Mouse (Mus musculus) heart, adult 10 weeks (tissue): ENCODE results near the gene Polh. TPM values are rescaled to one million over a fixed set of nuclear protein-coding genes. Genes with fewer than 3 reads are reported as not detected.

Experiments used
- polyA plus RNA-seq: library from polyadenylated mRNA; stranded (reverse); fragments of 350-450 nt; fragmentation: Illumina TruSeq; extraction: RNeasy Lipid Tissue Mini Kit (QIAGEN cat#74804); gene quantifications from one replicate; pipeline ENCODE4 v1.2.3, GENCODE M21; 2014; ENCODE audit warnings: low read depth, low replicate concordance

The Polh gene
- 5.9 TPM for polyA plus RNA-seq

GRCm38 (mm10) chr17:46202421-46203071 is at the start of gene Polh, which contains the start of gene Xpo5:
Polh (minus strand) TSS chr17:46202645.
Xpo5 (plus strand) TSS chr17:46202782.

GRCm38 (mm10) chr17:46247512-46248188 is 45.2 kb upstream of the Polh start, which contains the start of the genes Polr1c and Yipf3:
Polr1c (minus strand) TSS chr17:46248054.
Yipf3 (plus strand) TSS chr17:46248080.

GRCm38 (mm10) chr17:46160686-46161085 is 41.8 kb downstream of the Polh start, which contains the start of gene Gtpbp2:
Gtpbp2 (plus strand) TSS chr17:46161032.

DNA sequence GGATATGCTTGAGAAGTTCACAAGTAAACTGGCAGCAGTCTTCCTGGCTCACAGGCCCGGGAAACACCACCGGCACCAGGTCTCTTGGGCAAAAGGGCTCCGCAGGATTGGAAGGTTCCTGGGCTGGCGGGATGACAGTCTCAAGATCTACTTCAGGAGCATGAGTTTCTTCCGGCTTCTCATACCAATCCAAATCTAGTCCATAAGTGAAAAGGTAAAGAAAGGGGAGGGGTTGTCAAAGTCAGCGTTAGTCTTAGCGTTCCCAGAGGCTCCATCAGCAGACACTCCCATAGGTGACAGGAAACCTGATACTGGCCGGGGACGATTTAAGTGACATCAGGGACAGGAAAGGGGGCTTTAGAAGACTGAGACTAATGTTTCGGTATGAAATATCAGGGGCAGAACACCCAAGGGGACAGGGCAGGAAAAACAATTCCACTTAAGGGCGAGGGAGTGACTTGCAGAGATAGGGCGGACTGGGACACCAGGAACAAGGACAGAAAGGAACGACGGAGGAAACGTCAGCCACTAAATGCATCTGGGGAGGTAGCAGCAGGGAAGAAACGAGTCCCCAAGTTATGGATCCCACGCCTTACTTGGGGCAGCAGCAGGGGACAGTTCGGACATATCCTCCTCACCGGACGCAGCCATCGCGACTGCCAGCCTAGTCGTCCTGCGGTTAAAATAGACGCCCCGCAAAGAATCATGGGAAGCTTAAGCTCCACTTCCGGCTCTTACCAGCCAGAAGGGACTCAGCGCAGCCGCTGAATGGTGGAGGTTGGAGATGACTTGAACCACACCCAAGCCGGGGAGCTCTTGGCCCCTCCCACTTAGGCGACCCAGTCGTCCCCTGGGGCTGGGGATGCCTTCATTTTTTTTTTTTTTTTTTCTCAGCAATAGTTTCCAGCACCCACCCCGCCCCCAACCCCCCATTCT is 49.3 kb downstream of the Polh start, which contains the start of gene Mad2l1bp:
Gene Mad2l1bp (minus strand): TSS at position 707 of the 936 bp plus-strand sequence.

DNA sequence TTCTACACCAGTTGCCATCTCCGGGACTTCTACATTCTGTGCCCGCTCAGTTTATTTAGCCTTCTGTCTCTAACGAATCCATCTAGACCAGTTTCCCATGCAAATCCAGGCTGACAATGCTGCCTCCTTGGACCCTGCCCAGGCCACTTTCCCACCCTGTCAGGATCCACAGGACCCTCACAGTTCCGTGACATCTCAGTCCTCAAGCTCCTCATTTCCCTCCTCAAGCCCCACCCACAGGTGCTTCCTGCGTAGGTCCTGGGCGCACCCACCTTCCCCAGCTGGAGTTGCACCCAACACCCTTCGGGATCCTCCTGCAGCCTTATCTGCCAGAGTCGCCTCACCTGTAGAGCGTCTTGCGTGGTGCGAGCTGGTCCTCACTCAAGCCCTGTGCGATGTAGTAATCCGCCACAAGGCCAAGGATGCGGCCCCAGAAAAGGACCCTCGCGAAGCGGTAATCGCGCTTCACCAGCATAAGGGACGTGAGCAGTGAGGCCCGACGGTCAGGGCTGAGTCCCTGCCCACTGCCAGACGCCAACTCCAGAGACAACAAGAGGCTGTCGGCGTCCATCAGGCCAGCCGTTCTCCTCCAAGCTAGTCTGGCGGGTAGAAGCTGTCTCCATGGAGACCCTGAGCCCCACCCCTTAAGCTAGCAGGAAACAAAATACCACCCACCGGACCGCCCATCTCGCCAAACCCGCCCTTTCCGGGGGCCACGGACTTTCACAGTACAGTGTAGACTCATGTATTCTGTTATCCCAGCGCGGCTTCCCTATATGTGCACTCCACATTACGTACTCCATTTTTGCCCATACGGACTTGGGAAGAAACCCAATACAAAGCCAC is 58.6 kb downstream of the Polh start, which contains the start of gene Rsph9:
Gene Rsph9 (minus strand): TSS at position 639 of the 846 bp plus-strand sequence.

Other genes with a start within 250 kb of the Polh start
- 517 TPM for gene Vegfa, start 170.3 kb downstream of the Polh start, polyA plus RNA-seq
- gene Mrps18a, start 91.7 kb downstream of the Polh start, polyA plus RNA-seq = 127 TPM
- 0.68 TPM for gene Rsph9, start 58.4 kb downstream of the Polh start, polyA plus RNA-seq
- 20.1 TPM for gene Mad2l1bp, start 49.1 kb downstream of the Polh start, polyA plus RNA-seq
- 87.3 TPM for gene Gtpbp2, start 41.6 kb downstream of the Polh start, polyA plus RNA-seq
- 19.4 TPM for gene Xpo5, start 137 bp upstream of the Polh start, polyA plus RNA-seq
- 19.8 TPM for gene Polr1c, start 45.4 kb upstream of the Polh start, polyA plus RNA-seq
- 59.4 TPM for gene Yipf3, start 45.4 kb upstream of the Polh start, polyA plus RNA-seq
- not detected for gene Lrrc73, start 50.9 kb upstream of the Polh start, polyA plus RNA-seq
- 31.8 TPM for gene Tjap1, start 80.4 kb upstream of the Polh start, polyA plus RNA-seq
- not detected for gene Dlk2, start 94.8 kb upstream of the Polh start, polyA plus RNA-seq
- gene Abcc10, start 125.7 kb upstream of the Polh start, polyA plus RNA-seq = 4.1 TPM
- gene Zfp318, start 181.1 kb upstream of the Polh start, polyA plus RNA-seq = 12.4 TPM
- gene Crip3, start 226.3 kb upstream of the Polh start, polyA plus RNA-seq = 2.5 TPM
- gene Slc22a7, start 235.8 kb upstream of the Polh start, polyA plus RNA-seq = not detected